Mouse (Mus musculus) limb, embryonic 13.5 days (tissue): ENCODE data around the gene Capzb. TPM values are rescaled to one million over a fixed set of nuclear protein-coding genes. Genes with fewer than 3 reads are reported as not detected.

Experiments
- ATAC-seq: fragments of 200-750 bp; cut with Nextera tagmentation; 2 replicates; pipeline ENCODE4 v1.8.0; 2017; ENCODE audit warnings: low read depth, moderate number of reproducible peaks, moderate TSS enrichment; ENCODE audit not compliant: low FRiP score
- H3K27ac ChIP-seq: fragments of 300-500 bp; sonication (generic); 2 replicates; pipeline ENCODE4 v1.5.1; 2015; ENCODE audit warnings: inconsistent platforms, mild to moderate bottlenecking, moderate library complexity
- H3K27me3 ChIP-seq: fragments of 300-500 bp; sonication (generic); 2 replicates; pipeline ENCODE4 v1.6.1; 2015; ENCODE audit warnings: mild to moderate bottlenecking, inconsistent platforms
- H3K36me3 ChIP-seq: fragments of 300-500 bp; sonication (generic); 2 replicates; pipeline ENCODE4 v1.6.1; 2015; ENCODE audit warnings: inconsistent platforms, mild to moderate bottlenecking, moderate library complexity
- H3K4me1 ChIP-seq: fragments of 300-500 bp; sonication (generic); 2 replicates; pipeline ENCODE4 v1.6.1; 2015; ENCODE audit warnings: inconsistent platforms
- H3K4me2 ChIP-seq: fragments of 300-500 bp; sonication (generic); replicated peaks from 2 replicates; pipeline ENCODE4 v1.6.1; 2015; ENCODE audit warnings: inconsistent platforms, mild to moderate bottlenecking, moderate library complexity
- H3K4me3 ChIP-seq: fragments of 300-500 bp; sonication (generic); 2 replicates; pipeline ENCODE4 v1.5.1; 2015; ENCODE audit warnings: moderate library complexity, mild to moderate bottlenecking, inconsistent platforms
- H3K9ac ChIP-seq: fragments of 300-500 bp; sonication (generic); 2 replicates; pipeline ENCODE4 v1.6.1; 2015; ENCODE audit warnings: mild to moderate bottlenecking, inconsistent platforms
- H3K9me3 ChIP-seq: fragments of 300-500 bp; sonication (generic); 2 replicates; pipeline ENCODE4 v1.6.1; 2016; ENCODE audit warnings: inconsistent platforms
- WGBS: fragments of 180-500 bp; shearing (Covaris S2); methylation state at CpG from one replicate; pipeline ENCODE4 v1.1.7; 2015; 5-methylcytosine and 5-hydroxymethylcytosine counted together
- polyA plus RNA-seq: library from polyadenylated mRNA; unstranded; fragments of >200 nt; fragmentation: Nextera tagmentation; extraction: Ambion mirVana; gene quantifications from 2 replicates; pipeline ENCODE4 v1.2.1, GENCODE M21; 2015

Gene Capzb
- polyA plus RNA-seq, 1 experiment from 2014 or later: 406 TPM

GRCm38 (mm10) chr4:139166244-139166643 is 26.5 kb upstream of the Capzb start:
- H3K4me2 ChIP-seq: no peak overlapping the region
- H3K9me3 ChIP-seq: no peaks in the 10 kb centered on the region
- H3K36me3 ChIP-seq: no peaks in the 10 kb centered on the region
- H3K4me1 ChIP-seq: peaks cover 13% of the 10 kb centered on the region
- H3K27ac ChIP-seq: no peak overlapping the region
- H3K9ac ChIP-seq: no peak overlapping the region
- no peak for ATAC-seq
- WGBS: 81% methylated on average over 8 of the region's 8 CpGs
- H3K27me3 ChIP-seq: no peaks in the 10 kb centered on the region
- H3K4me3 ChIP-seq: no peak overlapping the region

GRCm38 (mm10) chr4:139167107-139167506 is 25.6 kb upstream of the Capzb start:
- no peak overlapping the region for H3K9ac ChIP-seq
- no peaks in the 10 kb centered on the region for H3K27me3 ChIP-seq
- H3K4me2 ChIP-seq: no peak overlapping the region
- no peaks in the 10 kb centered on the region for H3K36me3 ChIP-seq
- H3K4me1 ChIP-seq: peaks cover 13% of the 10 kb centered on the region
- H3K9me3 ChIP-seq: no peaks in the 10 kb centered on the region
- ATAC-seq: no peak
- 35% methylated on average over 8 of the region's 8 CpGs for WGBS
- no peak overlapping the region for H3K4me3 ChIP-seq
- H3K27ac ChIP-seq: peak overlapping the region; percentile 35; the same call in 1 of the 2 replicates

GRCm38 (mm10) chr4:139168985-139169747 is 23.5 kb upstream of the Capzb start:
- WGBS: 61% methylated on average over 15 of the region's 15 CpGs

GRCm38 (mm10) chr4:139169748-139170279 is 22.9 kb upstream of the Capzb start:
- Histone ChIP-seq H3K4me3 (no peak overlapping the region), H3K27ac (no peak overlapping the region), H3K36me3 (no peaks in the 10 kb centered on the region), H3K9me3 (no peaks in the 10 kb centered on the region), H3K4me2 (no peak overlapping the region), H3K4me1 (peaks cover 16% of the 10 kb centered on the region), H3K9ac (no peak overlapping the region), H3K27me3 (no peaks in the 10 kb centered on the region)
- WGBS: 77% methylated on average over 12 of the region's 12 CpGs
- ATAC-seq: no peak

More at GRCm38 (mm10) chr4:139168985-139169747, 23.5 kb upstream of the Capzb start:
- Histone ChIP-seq H3K36me3 (no peaks in the 10 kb centered on the region), H3K27me3 (no peaks in the 10 kb centered on the region), H3K4me2 (no peak overlapping the region), H3K9ac (no peak overlapping the region), H3K4me1 (peaks cover 13% of the 10 kb centered on the region), H3K9me3 (no peaks in the 10 kb centered on the region), H3K27ac (no peak overlapping the region), H3K4me3 (no peak overlapping the region)
- ATAC-seq: no peak

GRCm38 (mm10) chr4:139175061-139175971 is 17.4 kb upstream of the Capzb start:
- Histone ChIP-seq H3K9me3 (peaks cover 12% of the 10 kb centered on the region), H3K4me2 (no peak overlapping the region), H3K27me3 (no peaks in the 10 kb centered on the region), H3K4me3 (no peak overlapping the region), H3K27ac (no peak overlapping the region), H3K36me3 (no peaks in the 10 kb centered on the region), H3K9ac (no peak overlapping the region), H3K4me1 (peaks cover 14% of the 10 kb centered on the region)
- WGBS: 53% methylated on average over 20 of the region's 20 CpGs
- ATAC-seq: no peak

GRCm38 (mm10) chr4:139176023-139176422 is 16.7 kb upstream of the Capzb start:
- Histone ChIP-seq H3K27ac (no peak overlapping the region), H3K36me3 (no peaks in the 10 kb centered on the region), H3K9ac (no peak overlapping the region), H3K4me3 (no peak overlapping the region), H3K9me3 (peaks cover 12% of the 10 kb centered on the region), H3K27me3 (no peaks in the 10 kb centered on the region), H3K4me2 (no peak overlapping the region), H3K4me1 (peaks cover 14% of the 10 kb centered on the region)
- no peak for ATAC-seq
- WGBS: 68% methylated on average over 6 of the region's 6 CpGs

GRCm38 (mm10) chr4:139177921-139178320 is 14.8 kb upstream of the Capzb start:
- no peak overlapping the region for H3K9ac ChIP-seq
- H3K4me2 ChIP-seq: no peak overlapping the region
- H3K4me1 ChIP-seq: peaks cover 14% of the 10 kb centered on the region
- no peak for ATAC-seq
- H3K27ac ChIP-seq: no peak overlapping the region
- no peaks in the 10 kb centered on the region for H3K36me3 ChIP-seq
- H3K4me3 ChIP-seq: no peak overlapping the region
- H3K9me3 ChIP-seq: peaks cover 12% of the 10 kb centered on the region
- H3K27me3 ChIP-seq: no peaks in the 10 kb centered on the region
- 98% methylated on average over 3 of the region's 3 CpGs for WGBS

- 94% methylated on average over 11 of the region's 11 CpGs for WGBS
- no peak overlapping the region for H3K4me2 ChIP-seq
- no peak overlapping the region for H3K4me3 ChIP-seq
- H3K27me3 ChIP-seq: no peaks in the 10 kb centered on the region
- peaks cover 12% of the 10 kb centered on the region for H3K9me3 ChIP-seq
- H3K36me3 ChIP-seq: no peaks in the 10 kb centered on the region
- no peak for ATAC-seq
- no peak overlapping the region for H3K27ac ChIP-seq
- no peak overlapping the region for H3K9ac ChIP-seq
- peaks cover 14% of the 10 kb centered on the region for H3K4me1 ChIP-seq
Measured at GRCm38 (mm10) chr4:139178377-139178776, 14.3 kb upstream of the Capzb start.

- Histone ChIP-seq H3K4me3 (no peak overlapping the region), H3K27ac (no peak overlapping the region), H3K9ac (no peak overlapping the region), H3K27me3 (no peaks in the 10 kb centered on the region), H3K4me1 (peaks cover 14% of the 10 kb centered on the region), H3K36me3 (no peaks in the 10 kb centered on the region), H3K9me3 (peaks cover 12% of the 10 kb centered on the region), H3K4me2 (no peak overlapping the region)
- 88% methylated on average over 2 of the region's 2 CpGs for WGBS
- ATAC-seq: no peak
Measured at GRCm38 (mm10) chr4:139179218-139179617, 13.5 kb upstream of the Capzb start.

- no peak overlapping the region for H3K27ac ChIP-seq
- no peaks in the 10 kb centered on the region for H3K27me3 ChIP-seq
- H3K4me3 ChIP-seq: no peak overlapping the region
- peaks cover 12% of the 10 kb centered on the region for H3K9me3 ChIP-seq
- peaks cover 9% of the 10 kb centered on the region; the same call in 1 of the 2 replicates for H3K4me1 ChIP-seq
- 72% methylated on average over 17 of the region's 17 CpGs for WGBS
- no peak overlapping the region for H3K9ac ChIP-seq
- H3K36me3 ChIP-seq: no peaks in the 10 kb centered on the region
- peak; percentile 37; the same call in 1 of the 2 replicates for ATAC-seq
- H3K4me2 ChIP-seq: no peak overlapping the region
Measured at GRCm38 (mm10) chr4:139179731-139180625, 12.7 kb upstream of the Capzb start.

- Histone ChIP-seq H3K9ac (no peak overlapping the region), H3K4me2 (no peak overlapping the region), H3K4me1 (no peaks in the 10 kb centered on the region), H3K9me3 (peaks cover 12% of the 10 kb centered on the region), H3K36me3 (no peaks in the 10 kb centered on the region), H3K27ac (no peak overlapping the region), H3K4me3 (no peak overlapping the region), H3K27me3 (no peaks in the 10 kb centered on the region)
- ATAC-seq: no peak
Measured at GRCm38 (mm10) chr4:139182511-139182910, 10.2 kb upstream of the Capzb start.
